Mouse (Mus musculus) embryonic facial prominence, embryonic 11.5 days (tissue): ENCODE results near the gene Slco2b1. TPM values are rescaled to one million over a fixed set of nuclear protein-coding genes. Genes with fewer than 3 reads are reported as not detected.
A peak's percentile ranks its signal among the peaks of the same experiment; 100 is the strongest.

Source experiments
- ATAC-seq: fragments of 200-750 bp; cut with Nextera tagmentation; replicated peaks from 2 replicates; pipeline ENCODE4 v1.8.0; 2017; ENCODE audit warnings: low read depth; ENCODE audit not compliant: insufficient number of reproducible peaks, low FRiP score, low TSS enrichment
- DNase-seq: peaks from one replicate; pipeline ENCODE4 v3.0.0-alpha.2; 2015; ENCODE audit warnings: low spot score
- H3K27ac ChIP-seq: fragments of 300-500 bp; sonication (generic); replicated peaks from 2 replicates; pipeline ENCODE4 v1.5.1; 2014; ENCODE audit warnings: mild to moderate bottlenecking, low read depth, low read length, control low read depth
- H3K27me3 ChIP-seq: fragments of 300-500 bp; sonication (generic); 2 replicates; pipeline ENCODE4 v1.6.1; 2014; ENCODE audit warnings: mild to moderate bottlenecking, low read length, moderate library complexity, mixed read lengths; ENCODE audit not compliant: control insufficient read depth, insufficient read depth
- H3K36me3 ChIP-seq: fragments of 300-500 bp; sonication (generic); replicated peaks from 2 replicates; pipeline ENCODE4 v1.6.1; 2014; ENCODE audit warnings: low read depth, mild to moderate bottlenecking, low read length, moderate library complexity, mixed read lengths; ENCODE audit not compliant: control insufficient read depth, insufficient read depth
- H3K4me1 ChIP-seq: fragments of 300-500 bp; sonication (generic); 2 replicates; pipeline ENCODE4 v1.6.1; 2014; ENCODE audit warnings: low read length, mixed read lengths; ENCODE audit not compliant: control insufficient read depth, insufficient read depth
- H3K4me2 ChIP-seq: fragments of 300-500 bp; sonication (generic); 2 replicates; pipeline ENCODE4 v1.6.1; 2014; ENCODE audit warnings: low read depth, mild to moderate bottlenecking, control low read depth, low read length, moderate library complexity
- H3K4me3 ChIP-seq: fragments of 300-500 bp; sonication (generic); 2 replicates; pipeline ENCODE4 v1.5.1; 2014; ENCODE audit warnings: low read depth, low read length, control low read depth
- H3K9ac ChIP-seq: fragments of 300-500 bp; sonication (generic); replicated peaks from 2 replicates; pipeline ENCODE4 v1.6.1; 2014; ENCODE audit warnings: mild to moderate bottlenecking, control low read depth, low read length
- H3K9me3 ChIP-seq: fragments of 300-500 bp; sonication (generic); replicated peaks from 2 replicates; pipeline ENCODE4 v1.6.1; 2016; ENCODE audit warnings: mild to moderate bottlenecking, low read length, inconsistent platforms, mixed read lengths; ENCODE audit not compliant: control insufficient read depth
- WGBS: fragments of 180-500 bp; shearing (Covaris S2); extraction: QIAGEN DNeasy Blood & Tissue Kit; methylation state at CpG from one replicate; pipeline ENCODE4 v1.1.7; 2014; 5-methylcytosine and 5-hydroxymethylcytosine counted together
- polyA plus RNA-seq: library from polyadenylated mRNA; unstranded; fragments of >200 nt; fragmentation: Nextera tagmentation; extraction: Ambion mirVana; gene quantifications from 2 replicates; pipeline ENCODE4 v1.2.1, GENCODE M21; 2014

Gene Slco2b1
- polyA plus RNA-seq, 1 experiment from 2014 or later = 1.4 TPM

DNA sequence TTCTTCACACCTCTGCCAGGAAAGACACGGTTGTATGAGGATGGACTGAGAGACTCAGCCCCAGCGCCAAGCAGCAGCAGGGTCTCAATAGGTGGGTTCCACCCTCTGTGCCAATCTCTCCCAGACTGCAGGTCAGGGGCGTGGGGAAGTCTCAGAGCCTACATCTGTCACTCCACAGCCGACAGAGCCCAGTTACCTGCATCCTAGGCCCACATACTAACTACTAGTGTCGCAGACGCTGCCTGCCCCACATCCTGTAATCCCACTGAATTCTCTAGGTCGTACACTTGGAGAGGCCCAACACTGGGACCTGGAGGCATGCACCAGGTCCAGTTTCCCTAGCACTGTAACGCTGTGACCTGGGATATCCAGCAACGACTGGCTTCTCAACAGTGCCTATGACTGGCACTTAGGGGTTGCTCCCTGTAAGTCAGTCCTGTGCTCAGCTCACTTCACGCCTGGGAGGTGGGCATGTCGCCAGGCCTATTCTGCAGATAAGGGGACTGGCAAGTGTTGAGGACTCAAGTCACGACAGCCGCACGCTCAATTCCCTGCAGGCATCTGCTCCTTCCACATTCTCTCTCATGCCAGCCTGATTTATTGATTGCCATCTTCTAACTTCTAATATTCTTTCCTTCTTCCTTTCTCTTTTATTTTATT lies 49.4 kb downstream of the Slco2b1 start:
- Histone ChIP-seq H3K9ac (no peak overlapping the region), H3K4me3 (no peak overlapping the region), H3K4me2 (no peak overlapping the region), H3K9me3 (no peaks in the 10 kb centered on the region), H3K27ac (no peak overlapping the region), H3K36me3 (no peaks in the 10 kb centered on the region), H3K27me3 (no peaks in the 10 kb centered on the region), H3K4me1 (no peaks in the 10 kb centered on the region)
- DNase-seq = no peak
- 78% methylated on average over 14 of the region's 14 CpGs for WGBS
- ATAC-seq = no peak

- DNase-seq (no peak), ATAC-seq (no peak)
- Histone ChIP-seq H3K36me3 (no peaks in the 10 kb centered on the region), H3K27me3 (no peaks in the 10 kb centered on the region), H3K27ac (no peak overlapping the region), H3K9ac (no peak overlapping the region), H3K4me2 (no peak overlapping the region), H3K9me3 (no peaks in the 10 kb centered on the region), H3K4me1 (no peaks in the 10 kb centered on the region), H3K4me3 (no peak overlapping the region)
- 83% methylated on average over 9 of the region's 9 CpGs for WGBS
Measured at GRCm38 (mm10) chr7:99661071-99661470, 50.1 kb downstream of the Slco2b1 start.

DNA sequence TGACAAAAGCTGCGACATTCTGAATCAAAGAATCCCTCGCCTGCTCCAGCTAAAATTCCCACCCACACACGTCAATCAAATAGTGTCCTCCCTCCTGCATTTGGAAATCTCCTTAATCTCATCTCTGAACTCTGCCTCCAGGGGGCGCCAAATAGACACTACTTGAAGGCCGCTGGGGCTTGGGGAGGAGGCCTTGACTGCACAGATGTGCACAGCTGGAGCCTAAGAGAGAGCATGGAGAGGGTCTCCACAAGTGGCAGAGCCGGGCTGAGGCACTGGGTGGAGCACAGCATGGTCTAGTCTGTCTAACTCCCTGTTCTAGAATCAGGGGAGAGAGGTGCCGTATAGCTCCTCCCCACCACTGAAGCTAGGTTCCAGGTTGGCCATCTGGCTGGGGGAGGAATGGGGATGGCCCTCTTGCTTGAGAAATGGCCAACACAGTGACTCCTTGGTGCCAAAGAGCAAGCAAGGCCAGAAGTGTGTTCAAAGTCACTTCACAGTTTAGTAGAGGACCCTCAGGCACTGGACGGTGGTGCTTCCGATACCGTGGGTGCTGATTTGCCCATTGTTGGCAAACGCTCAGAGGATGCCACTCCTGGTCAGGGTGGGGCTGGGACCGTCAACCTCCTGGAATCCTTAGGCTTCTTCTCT lies 51.6 kb downstream of the Slco2b1 start:
- H3K9me3 ChIP-seq = no peaks in the 10 kb centered on the region
- H3K4me3 ChIP-seq = no peak overlapping the region
- ATAC-seq = 0 out of 2 replicates have a peak, but pooled peaks have one; percentile 68
- H3K36me3 ChIP-seq = no peaks in the 10 kb centered on the region
- H3K9ac ChIP-seq = no peak overlapping the region
- WGBS = 47% methylated on average over 12 of the region's 12 CpGs
- no peak overlapping the region for H3K27ac ChIP-seq
- peak; percentile 90 for DNase-seq
- H3K4me2 ChIP-seq = no peak overlapping the region
- H3K4me1 ChIP-seq = no peaks in the 10 kb centered on the region
- H3K27me3 ChIP-seq = no peaks in the 10 kb centered on the region

- WGBS = 79% methylated on average over 11 of the region's 11 CpGs
- Histone ChIP-seq H3K27me3 (no peaks in the 10 kb centered on the region), H3K4me1 (no peaks in the 10 kb centered on the region), H3K27ac (no peak overlapping the region), H3K36me3 (no peaks in the 10 kb centered on the region), H3K4me2 (no peak overlapping the region), H3K4me3 (no peak overlapping the region), H3K9ac (no peak overlapping the region), H3K9me3 (no peaks in the 10 kb centered on the region)
- DNase-seq (no peak), ATAC-seq (no peak)
Measured at GRCm38 (mm10) chr7:99654244-99654643, 56.9 kb downstream of the Slco2b1 start.

DNA sequence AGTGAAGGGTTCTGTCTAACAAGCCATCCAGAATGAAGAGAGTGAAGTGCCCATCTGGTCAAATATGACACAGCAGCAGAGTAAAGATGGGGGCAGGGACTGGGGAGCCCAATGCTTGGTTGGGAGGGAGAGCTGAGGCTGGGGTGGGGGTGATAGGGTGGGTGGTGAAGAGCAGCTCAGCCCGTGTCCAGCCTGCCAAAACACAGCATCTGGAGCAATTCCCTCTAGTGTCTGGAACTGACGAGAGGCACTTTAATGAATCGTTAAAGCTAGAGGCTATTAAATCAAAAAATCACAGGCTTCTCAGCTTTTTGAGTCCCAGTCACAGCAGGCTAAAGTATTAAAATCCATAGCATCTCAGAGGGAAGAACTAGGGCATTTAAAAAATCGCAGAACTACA lies 61.6 kb downstream of the Slco2b1 start:
- no peak overlapping the region for H3K27ac ChIP-seq
- DNase-seq (no peak), ATAC-seq (no peak)
- no peaks in the 10 kb centered on the region for H3K27me3 ChIP-seq
- H3K9ac ChIP-seq = no peak overlapping the region
- no peak overlapping the region for H3K4me2 ChIP-seq
- no peaks in the 10 kb centered on the region for H3K4me1 ChIP-seq
- 67% methylated on average over 4 of the region's 4 CpGs for WGBS
- no peak overlapping the region for H3K4me3 ChIP-seq
- no peaks in the 10 kb centered on the region for H3K9me3 ChIP-seq
- H3K36me3 ChIP-seq = no peaks in the 10 kb centered on the region

GRCm38 (mm10) chr7:99648623-99649022 lies 62.5 kb downstream of the Slco2b1 start:
- H3K4me3 ChIP-seq = no peak overlapping the region
- no peaks in the 10 kb centered on the region for H3K27me3 ChIP-seq
- ATAC-seq = no peak
- no peaks in the 10 kb centered on the region for H3K4me1 ChIP-seq
- H3K9me3 ChIP-seq = no peaks in the 10 kb centered on the region
- WGBS = 4% methylated on average over 6 of the region's 6 CpGs
- DNase-seq = peak; percentile 86
- H3K36me3 ChIP-seq = no peaks in the 10 kb centered on the region
- H3K4me2 ChIP-seq = no peak overlapping the region
- H3K27ac ChIP-seq = no peak overlapping the region
- no peak overlapping the region for H3K9ac ChIP-seq

DNA sequence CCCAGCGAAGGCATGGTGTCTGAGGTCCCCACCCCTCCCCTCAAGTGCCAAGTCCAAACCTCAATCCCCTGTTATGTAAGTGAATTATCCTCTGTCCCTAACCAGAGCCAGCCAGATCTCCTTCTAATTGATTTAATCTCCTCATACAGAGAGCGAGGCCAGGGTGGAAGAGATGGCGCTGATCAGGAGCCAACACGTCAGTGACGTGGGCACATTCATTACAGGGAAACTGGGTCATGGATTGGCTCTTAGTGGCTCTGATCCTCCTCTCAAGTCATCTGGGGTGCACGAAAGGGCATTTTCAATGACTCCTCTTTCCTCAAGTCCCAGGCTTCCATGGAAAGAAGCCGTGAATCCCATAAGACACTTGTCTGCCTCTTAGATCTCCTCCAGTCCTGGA lies 66.4 kb downstream of the Slco2b1 start:
- no peak overlapping the region for H3K9ac ChIP-seq
- H3K4me2 ChIP-seq = no peak overlapping the region
- H3K27me3 ChIP-seq = no peaks in the 10 kb centered on the region
- WGBS = 78% methylated on average over 7 of the region's 7 CpGs
- H3K27ac ChIP-seq = no peak overlapping the region
- H3K4me1 ChIP-seq = no peaks in the 10 kb centered on the region
- ATAC-seq (no peak), DNase-seq (no peak)
- H3K4me3 ChIP-seq = no peak overlapping the region
- no peaks in the 10 kb centered on the region for H3K36me3 ChIP-seq
- no peaks in the 10 kb centered on the region for H3K9me3 ChIP-seq

GRCm38 (mm10) chr7:99642078-99642477 lies 69.1 kb downstream of the Slco2b1 start:
- no peaks in the 10 kb centered on the region for H3K36me3 ChIP-seq
- H3K27ac ChIP-seq = no peak overlapping the region
- DNase-seq (no peak), ATAC-seq (no peak)
- WGBS = 65% methylated on average over 3 of the region's 3 CpGs
- H3K9ac ChIP-seq = no peak overlapping the region
- no peaks in the 10 kb centered on the region for H3K27me3 ChIP-seq
- no peak overlapping the region for H3K4me2 ChIP-seq
- H3K4me3 ChIP-seq = no peak overlapping the region
- H3K4me1 ChIP-seq = no peaks in the 10 kb centered on the region
- H3K9me3 ChIP-seq = no peaks in the 10 kb centered on the region
